Mouse (Mus musculus) cerebellum, adult 2 months (tissue): ENCODE data around the gene Adamts2. TPM values are rescaled to one million over a fixed set of nuclear protein-coding genes. Genes with fewer than 3 reads are reported as not detected.

Experiments used
- DNase-seq, 2 experiments: peaks; one replicate each; pipeline ENCODE4 v3.0.0; 2021
- H3K27ac ChIP-seq: fragments of 200-500 bp; 2 replicates; pipeline ENCODE4 v1.5.1; 2012; ENCODE audit warnings: low read length, control low read depth, inconsistent platforms; ENCODE audit not compliant: insufficient read depth
- H3K27me3 ChIP-seq: fragments of 200-500 bp; 2 replicates; pipeline ENCODE4 v1.6.1; 2012; ENCODE audit warnings: inconsistent platforms, mild to moderate bottlenecking, low read length, moderate library complexity; ENCODE audit not compliant: control insufficient read depth, insufficient read depth
- H3K4me1 ChIP-seq: fragments of 200-500 bp; 2 replicates; pipeline ENCODE4 v1.6.1; 2011; ENCODE audit warnings: low read length; ENCODE audit not compliant: control insufficient read depth, insufficient read depth
- H3K4me3 ChIP-seq: fragments of 200-500 bp; replicated peaks from 2 replicates; pipeline ENCODE3; 2011; ENCODE audit warnings: mild to moderate bottlenecking, low read depth, low read length, control low read depth; ENCODE audit not compliant: insufficient read depth
- CTCF ChIP-seq: fragments of 200-500 bp; IDR thresholded peaks from 2 replicates; pipeline ENCODE4 v1.5.1; 2011; ENCODE audit warnings: low read depth, mild to moderate bottlenecking, control low read depth, low read length, moderate library complexity, borderline replicate concordance; ENCODE audit not compliant: insufficient read depth
- POLR2A ChIP-seq: fragments of 200-500 bp; IDR thresholded peaks from 2 replicates; pipeline ENCODE4 v1.6.1; 2011; ENCODE audit warnings: low read length, control low read depth, borderline replicate concordance; ENCODE audit not compliant: insufficient read depth
- WGBS: fragments of 180-500 bp; shearing (Covaris S2); methylation state at CpG from one replicate; pipeline ENCODE4 v1.1.7; 2018; 5-methylcytosine and 5-hydroxymethylcytosine counted together
- polyA plus RNA-seq: library from polyadenylated mRNA; depleted of rRNA; stranded (reverse); fragments of >200 nt; gene quantifications from 2 replicates; pipeline ENCODE4 v1.2.3, GENCODE M21; 2012

Gene Adamts2
- polyA plus RNA-seq, 1 experiment: 21.1 TPM

- WGBS: 87% methylated on average over 4 of the region's 4 CpGs
Measured at GRCm38 (mm10) chr11:50835727-50836126, 233.8 kb downstream of the Adamts2 start.

GRCm38 (mm10) chr11:50841023-50841735 lies 239.3 kb downstream of the Adamts2 start, which contains the start of gene Zfp879:
Gene Zfp879 (minus strand): TSS chr11:50841552.
- Histone ChIP-seq H3K4me3 (peak within 1 kb of the TSS; percentile 48), H3K4me1 (no peaks in the 10 kb centered on the region), H3K27me3 (no peaks in the 10 kb centered on the region), H3K27ac (peak within 1 kb of the TSS; percentile 53)
- DNase-seq: peak; percentile 97 to 98
- 8% methylated on average over 22 of the region's 22 CpGs for WGBS
- TF ChIP-seq POLR2A (peak; percentile 75; the same call in 1 of the 2 replicates), CTCF (no peak)

More at GRCm38 (mm10) chr11:50835727-50836126, 233.8 kb downstream of the Adamts2 start:
- no peak for TF ChIP-seq CTCF
- TF ChIP-seq POLR2A: no peak
- no peaks in the 10 kb centered on the region for H3K27me3 ChIP-seq
- H3K27ac ChIP-seq: no peak overlapping the region
- no peak for DNase-seq
- H3K4me3 ChIP-seq: no peak overlapping the region
- H3K4me1 ChIP-seq: no peaks in the 10 kb centered on the region

GRCm38 (mm10) chr11:50845951-50846350 lies 244.1 kb downstream of the Adamts2 start:
- DNase-seq: no peak
- 70% methylated on average over 3 of the region's 3 CpGs for WGBS
- Histone ChIP-seq H3K27me3 (peaks cover 4% of the 10 kb centered on the region; the same call in 1 of the 2 replicates), H3K4me3 (no peak overlapping the region), H3K4me1 (no peaks in the 10 kb centered on the region), H3K27ac (no peak overlapping the region)
- no peak for TF ChIP-seq CTCF
- no peak for TF ChIP-seq POLR2A

- TF ChIP-seq CTCF (peak; percentile 42; the same call in 1 of the 2 replicates), POLR2A (no peak)
- peaks cover 4% of the 10 kb centered on the region; the same call in 1 of the 2 replicates for H3K27me3 ChIP-seq
- no peaks in the 10 kb centered on the region for H3K4me1 ChIP-seq
- 46% methylated on average over 5 of the region's 5 CpGs for WGBS
- DNase-seq: no peak
- H3K27ac ChIP-seq: no peak overlapping the region
- H3K4me3 ChIP-seq: no peak overlapping the region
Measured at GRCm38 (mm10) chr11:50847047-50847446, 245.2 kb downstream of the Adamts2 start.

- Histone ChIP-seq H3K4me3 (no peak overlapping the region), H3K27me3 (peaks cover 4% of the 10 kb centered on the region; the same call in 1 of the 2 replicates), H3K27ac (no peak overlapping the region), H3K4me1 (no peaks in the 10 kb centered on the region)
- 39% methylated on average over 3 of the region's 3 CpGs for WGBS
- DNase-seq: no peak
- no peak for TF ChIP-seq POLR2A
- no peak for TF ChIP-seq CTCF
Measured at GRCm38 (mm10) chr11:50848520-50849137, 246.7 kb downstream of the Adamts2 start.

GRCm38 (mm10) chr11:50849310-50849709 lies 247.4 kb downstream of the Adamts2 start:
- TF ChIP-seq CTCF (no peak), POLR2A (no peak)
- H3K27ac ChIP-seq: no peak overlapping the region
- H3K27me3 ChIP-seq: peaks cover 4% of the 10 kb centered on the region; the same call in 1 of the 2 replicates
- WGBS: 14% methylated on average over 10 of the region's 10 CpGs
- no peak for DNase-seq
- H3K4me3 ChIP-seq: no peak overlapping the region
- H3K4me1 ChIP-seq: no peaks in the 10 kb centered on the region

GRCm38 (mm10) chr11:50850177-50850735 lies 248.4 kb downstream of the Adamts2 start, which contains the start of gene Grm6:
Gene Grm6 (plus strand): TSS chr11:50850685.
- TF ChIP-seq CTCF (no peak), POLR2A (no peak)
- 1% methylated on average over 11 of the region's 11 CpGs for WGBS
- no peak for DNase-seq
- H3K27ac ChIP-seq: no peak within 1 kb of the TSS
- peak within 1 kb of the TSS; percentile 11 for H3K4me3 ChIP-seq
- H3K4me1 ChIP-seq: no peaks in the 10 kb centered on the region
- H3K27me3 ChIP-seq: peaks cover 4% of the 10 kb centered on the region; the same call in 1 of the 2 replicates
